In genomic region chr15:62328920-62329319, GRCm38 (mm10) we compare ENCODE assay signal across 8 mouse cellular contexts.
DNase-seq lines count a peak whose midpoint lies in the region; ATAC-seq and TF ChIP-seq lines count a peak whose summit lies in the region.

No protein-coding gene starts in this region.

- intact Hi-C loops in left cerebral cortex, postnatal 14 days (cut with DNase I) = no loop called here

- H3K27ac ChIP-seq in intestine, postnatal 0 days (ENCODE audit: low read depth, low read length) = no peak overlapping the region

- peak; percentile 15 to 43 for DNase-seq in left cerebral cortex, postnatal 14 days (ENCODE audit: low spot score in 2 of 2)
- no peak for DNase-seq in left cerebral cortex, adult 9 months (ENCODE audit: low spot score in 2 of 2)
- DNase-seq in MN1 (ENCODE audit: low spot score) = peak; percentile 59
- DNase-seq in embryo, embryonic 9.5 days (ENCODE audit: extremely low spot score) = peak; percentile 28
- DNase-seq in natural killer cell, adult 2 months (ENCODE audit: low spot score in 2 of 2) = no peak
- no peak for DNase-seq in cerebellum, postnatal 4 days (ENCODE audit: low spot score in 2 of 2)
- no peak for DNase-seq in testis, postnatal 10 days (ENCODE audit: low spot score)

- ATAC-seq in intestine, postnatal 0 days = no peak

- no peaks in the 10 kb centered on the region for H3K36me3 ChIP-seq in intestine, postnatal 0 days (ENCODE audit: control insufficient read depth, insufficient read depth)

- H3K27me3 ChIP-seq in intestine, postnatal 0 days (replicated peaks; ENCODE audit: control insufficient read depth, insufficient read depth, low read length) = no peaks in the 10 kb centered on the region

- 9% methylated on average over 3 of the region's 3 CpGs for WGBS in intestine, postnatal 0 days

- H3K4me1 ChIP-seq in intestine, postnatal 0 days (replicated peaks; ENCODE audit: control insufficient read depth, insufficient read depth, low read length) = 0 out of 2 replicates have a peak, but pooled peaks cover 3% of the 10 kb centered on the region

- H3K4me3 ChIP-seq in intestine, postnatal 0 days (ENCODE audit: low read depth, low read length) = no peak overlapping the region

- 0 out of 2 replicates have a peak overlapping the region, but pooled peaks have one; percentile 17 for H3K4me2 ChIP-seq in intestine, postnatal 0 days (replicated peaks; ENCODE audit: low read depth)

- TF ChIP-seq CTCF in intestine, postnatal 0 days (IDR thresholded peaks at IDR 0.05; ENCODE audit: low read depth) = no peak

- no peaks in the 10 kb centered on the region for H3K9me3 ChIP-seq in intestine, postnatal 0 days (ENCODE audit: control insufficient read depth)

- no peak overlapping the region for H3K9ac ChIP-seq in intestine, postnatal 0 days (ENCODE audit: low read depth, low read length)

Comparison
In these comparisons a context has a peak if more than half of its experiments do, and no peak if none do; other contexts are left out.
1. DNase-seq: peak in left cerebral cortex, postnatal 14 days (2 of 2), MN1 (single experiment) and embryo, embryonic 9.5 days (single experiment); none in left cerebral cortex, adult 9 months (0 of 2), natural killer cell, adult 2 months (0 of 2), cerebellum, postnatal 4 days (0 of 2) and testis, postnatal 10 days (single experiment).